Mouse (Mus musculus) CH12.LX (cell line): ENCODE results near the gene Itgb3. TPM values are rescaled to one million over a fixed set of nuclear protein-coding genes. Genes with fewer than 3 reads are reported as not detected.

Experiments
- DNase-seq: peaks from one replicate; pipeline ENCODE4 v3.0.0-alpha.2; 2013; ENCODE audit errors: extremely low read depth
- H3K27ac ChIP-seq: 2 replicates; pipeline ENCODE4 v1.5.1; 2012; ENCODE audit warnings: low read depth, mild to moderate bottlenecking, control low read depth, moderate library complexity; ENCODE audit not compliant: insufficient read depth
- H3K27me3 ChIP-seq: replicated peaks from 2 replicates; pipeline ENCODE3; 2012; ENCODE audit warnings: inconsistent platforms
- H3K36me3 ChIP-seq, 2 experiments: replicated peaks in 1 of 2; 2 replicates each; pipeline versions ENCODE3 to v1.6.1; 2012; ENCODE audit warnings: inconsistent platforms in 1 of 2, low read length in 1 of 2, mild to moderate bottlenecking in 1 of 2, mixed read lengths in 1 of 2, moderate library complexity in 1 of 2; ENCODE audit not compliant: control insufficient read depth in 1 of 2, insufficient read depth in 1 of 2
- H3K4me1 ChIP-seq, 2 experiments: 2 replicates each; pipeline ENCODE4 v1.6.1; 2012; ENCODE audit warnings: inconsistent platforms in 1 of 2, moderate library complexity in 1 of 2; ENCODE audit not compliant: insufficient read depth in 2 of 2, control insufficient read depth in 1 of 2
- H3K4me2 ChIP-seq: 2 replicates; pipeline ENCODE4 v1.6.1; 2012; ENCODE audit warnings: low read depth, mild to moderate bottlenecking, control low read depth; ENCODE audit not compliant: poor library complexity, insufficient read depth, severe bottlenecking
- H3K4me3 ChIP-seq, 3 experiments: fragments of 150-350 bp in 1 of 3; sonication (generic) in 1 of 3; replicated peaks in 1 of 3; 2 replicates each; pipeline versions ENCODE3 to v1.5.1; 2011 to 2012; ENCODE audit warnings: low read depth in 2 of 3, low read length in 2 of 3, mild to moderate bottlenecking in 2 of 3, moderate library complexity in 2 of 3, control low read depth in 1 of 3, improper control_type of control experiment in 1 of 3, inconsistent platforms in 1 of 3, mixed read lengths in 1 of 3; ENCODE audit not compliant: poor library complexity in 1 of 3
- H3K79me2 ChIP-seq: replicated peaks from 2 replicates; pipeline ENCODE4 v1.6.1; 2012; ENCODE audit warnings: mild to moderate bottlenecking, moderate library complexity; ENCODE audit not compliant: control insufficient read depth, poor library complexity, insufficient read depth, severe bottlenecking; ENCODE audit errors: extremely low read depth
- H3K9ac ChIP-seq: 2 replicates; pipeline ENCODE4 v1.6.1; 2012; ENCODE audit warnings: low read depth, mild to moderate bottlenecking, control low read depth, moderate library complexity; ENCODE audit not compliant: insufficient read depth
- H3K9me3 ChIP-seq: replicated peaks from 2 replicates; pipeline ENCODE3; 2012; ENCODE audit warnings: low read length, inconsistent platforms, mixed read lengths
- E2F4 ChIP-seq: IDR thresholded peaks from 2 replicates; pipeline ENCODE4 v1.6.1; 2011; ENCODE audit warnings: low read depth, low read length, improper control_type of control experiment; ENCODE audit not compliant: insufficient replicate concordance
- EP300 ChIP-seq: IDR thresholded peaks from 2 replicates; pipeline ENCODE4 v1.6.1; 2011; ENCODE audit warnings: low read length, improper control_type of control experiment
- GABPA ChIP-seq: IDR thresholded peaks from 2 replicates; pipeline ENCODE4 v1.6.1; 2012; ENCODE audit warnings: low read depth, low read length, improper control_type of control experiment, inconsistent platforms; ENCODE audit not compliant: insufficient replicate concordance
- IRF4 ChIP-seq: IDR thresholded peaks from 2 replicates; pipeline ENCODE4 v1.6.1; 2014; ENCODE audit warnings: low read depth, mild to moderate bottlenecking, inconsistent platforms, low read length, improper control_type of control experiment
- JUND ChIP-seq: conservative IDR thresholded peaks from 2 replicates; pipeline ENCODE4 v1.6.1; 2011; ENCODE audit warnings: low read depth, low read length, improper control_type of control experiment
- MAFK ChIP-seq: IDR thresholded peaks from 2 replicates; pipeline ENCODE4 v1.6.1; 2011; ENCODE audit warnings: low read length, improper control_type of control experiment; ENCODE audit not compliant: insufficient replicate concordance
- MAX ChIP-seq: IDR thresholded peaks from 2 replicates; pipeline ENCODE4 v1.6.1; 2011; ENCODE audit warnings: low read length, improper control_type of control experiment
- MEF2A ChIP-seq: IDR thresholded peaks from 2 replicates; pipeline ENCODE4 v1.6.1; 2014; ENCODE audit warnings: low read depth, mild to moderate bottlenecking, inconsistent platforms, low read length, improper control_type of control experiment, borderline replicate concordance
- MXI1 ChIP-seq: IDR thresholded peaks from 2 replicates; pipeline ENCODE4 v1.6.1; 2011; ENCODE audit warnings: mild to moderate bottlenecking, low read depth, low read length, improper control_type of control experiment
- MYC ChIP-seq: IDR thresholded peaks from 2 replicates; pipeline ENCODE4 v1.6.1; 2011; ENCODE audit warnings: low read depth, mild to moderate bottlenecking, improper control_type of control experiment, low read length
- POLR2A ChIP-seq: IDR thresholded peaks from 2 replicates; pipeline ENCODE4 v1.6.1; 2011; ENCODE audit warnings: low read depth, mild to moderate bottlenecking, improper control_type of control experiment, low read length
- RCOR1 ChIP-seq: conservative IDR thresholded peaks from 2 replicates; pipeline ENCODE4 v1.6.1; 2012; ENCODE audit warnings: low read depth, mild to moderate bottlenecking, inconsistent platforms, low read length, improper control_type of control experiment
- SIN3A ChIP-seq: IDR thresholded peaks from 2 replicates; pipeline ENCODE4 v1.6.1; 2012; ENCODE audit warnings: low read length, improper control_type of control experiment, inconsistent platforms
- TBP ChIP-seq: conservative IDR thresholded peaks from 2 replicates; pipeline ENCODE4 v1.6.1; 2011; ENCODE audit warnings: low read depth, low read length, improper control_type of control experiment
- TCF12 ChIP-seq: IDR thresholded peaks from 2 replicates; pipeline ENCODE4 v1.6.1; 2014; ENCODE audit warnings: low read depth, mild to moderate bottlenecking, inconsistent platforms, low read length, improper control_type of control experiment
- UBTF ChIP-seq: IDR thresholded peaks from 2 replicates; pipeline ENCODE4 v1.6.1; 2012; ENCODE audit warnings: low read depth, mild to moderate bottlenecking, inconsistent platforms, low read length, improper control_type of control experiment, moderate library complexity
- ZNF384 ChIP-seq: IDR thresholded peaks from 2 replicates; pipeline ENCODE4 v1.6.1; 2012; ENCODE audit warnings: low read depth, low read length, improper control_type of control experiment, inconsistent platforms
- dilution Hi-C: fragments of 300-500 bp; cut with MboI; formaldehyde crosslinking; loops from 2 replicates; pipeline ENCODE4 v1.14.3; 2020; ENCODE audit warnings: low sequenced_read_pairs; ENCODE audit not compliant: extremely low pct_unique_long_range_greater_than_20kb, extremely low pct_ligation_motif_present
- in situ Hi-C: fragments of 300-500 bp; cut with MboI; formaldehyde crosslinking; loops from 3 replicates; pipeline ENCODE4 v1.14.3; 2019; ENCODE audit warnings: low sequenced_read_pairs, low pct_ligation_motif_present, low pct_unique_long_range_greater_than_20kb, mixed read lengths
- polyA plus RNA-seq: library from polyadenylated mRNA; unstranded; fragments of >175 nt; gene quantifications from 2 replicates; pipeline ENCODE4 v1.2.1, GENCODE M21; 2012; ENCODE audit warnings: low read depth; ENCODE audit not compliant: insufficient read length
- total RNA-seq, 2 experiments: library from RNA; depleted of rRNA; stranded (reverse); fragments of 300-350 nt in 1 of 2; fragments of >200 nt in 1 of 2; gene quantifications; 2 replicates each; pipeline ENCODE4 v1.2.3; 2012 to 2014

Gene Itgb3
- total and polyA plus RNA-seq, 3 experiments, result 2.9 to 11.0 (median 3.0) TPM

GRCm38 (mm10) chr11:104592066-104592835 is 15.5 kb upstream of the Itgb3 start:
- peaks cover 0 to 3% of the 10 kb centered on the region in 2 experiments for H3K36me3 ChIP-seq
- no peak for TF ChIP-seq TCF12
- no peak for TF ChIP-seq SIN3A
- no peak for TF ChIP-seq TBP
- no peak for TF ChIP-seq MAX
- TF ChIP-seq ZNF384, result no peak
- no peak for TF ChIP-seq MYC
- no peak for TF ChIP-seq RCOR1
- TF ChIP-seq MAFK, result no peak
- no peak for TF ChIP-seq IRF4
- TF ChIP-seq MXI1, result no peak
- no peak for TF ChIP-seq JUND
- TF ChIP-seq GABPA, result no peak
- no peak for TF ChIP-seq POLR2A
- no peak for TF ChIP-seq E2F4
- TF ChIP-seq, all 38 proteins: peak for 0
- Histone ChIP-seq H3K9me3 (no peaks in the 10 kb centered on the region), H3K4me1 (peaks cover 0 to 23% of the 10 kb centered on the region in 2 experiments; a peak in 2 of 4 replicates), H3K27me3 (no peaks in the 10 kb centered on the region), H3K9ac (no peak overlapping the region), H3K4me3 (no peak overlapping the region), H3K27ac (no peak overlapping the region), H3K79me2 (no peaks in the 10 kb centered on the region), H3K4me2 (no peak overlapping the region)
- dilution Hi-C loops (no loop called here), in situ Hi-C loops (loop anchor here (25.0 kb wide), 1 partner anchor 445 kb away; no protein-coding TSS in a partner anchor)
- DNase-seq, result no peak

GRCm38 (mm10) chr11:104596365-104596764 is 11.4 kb upstream of the Itgb3 start:
- Histone ChIP-seq H3K9ac (no peak overlapping the region), H3K27me3 (no peaks in the 10 kb centered on the region), H3K27ac (no peak overlapping the region), H3K36me3 (no peaks in the 10 kb centered on the region), H3K4me2 (no peak overlapping the region), H3K9me3 (no peaks in the 10 kb centered on the region), H3K4me3 (no peak overlapping the region), H3K79me2 (no peaks in the 10 kb centered on the region), H3K4me1 (peaks cover 0 to 16% of the 10 kb centered on the region in 2 experiments; a peak in 2 of 4 replicates)
- dilution Hi-C loops (no loop called here), in situ Hi-C loops (loop anchor here (25.0 kb wide), 1 partner anchor 441 kb away; no protein-coding TSS in a partner anchor)
- DNase-seq, result no peak
- TF ChIP-seq UBTF (no peak), EP300 (0 out of 2 replicates have a peak, but pooled peaks have one; percentile 22), MEF2A (peak; percentile 61; the same call in 1 of the 2 replicates)
